Mouse (Mus musculus) telencephalon, adult 2 months (tissue): ENCODE measurements at regions not wholly inside any gene's neighbourhood (a gene's known extent, or its start where the extent isn't known, plus 50 kb on each side); places are given as distances from the start of the nearest gene placed in this dataset.

ENCODE experiments used
- DNase-seq: peaks from one replicate; pipeline ENCODE4 v3.0.0-alpha.2; 2011; ENCODE audit warnings: low read depth, low spot score

- DNase-seq = no peak
Measured at GRCm38 (mm10) chr1:147703467-147703866, 1208.9 kb downstream of the Brinp3 start.

GRCm38 (mm10) chr1:147729930-147730329 lies 1235.4 kb downstream of the Brinp3 start:
- DNase-seq = peak; percentile 28

- DNase-seq = no peak
Measured at GRCm38 (mm10) chr1:147766094-147766493, 1271.5 kb downstream of the Brinp3 start.

- DNase-seq = no peak
Measured at GRCm38 (mm10) chr1:147802759-147803158, 1308.2 kb downstream of the Brinp3 start.
